Mouse (Mus musculus) brain, embryonic 14.5 days (tissue): ENCODE data around the gene Bloc1s5. TPM values are rescaled to one million over a fixed set of nuclear protein-coding genes. Genes with fewer than 3 reads are reported as not detected.

Experiments
- DNase-seq: peaks from one replicate; pipeline ENCODE4 v3.0.0-alpha.2; 2011; ENCODE audit warnings: low read depth
- CTCF ChIP-seq: fragments of 200-500 bp; IDR thresholded peaks from 2 replicates; pipeline ENCODE4 v1.5.1; 2012; ENCODE audit warnings: inconsistent platforms, mild to moderate bottlenecking, moderate library complexity, borderline replicate concordance; ENCODE audit not compliant: insufficient read depth, insufficient read length; ENCODE audit errors: extremely low read depth
- POLR2A ChIP-seq: fragments of 200-500 bp; IDR thresholded peaks from 2 replicates; pipeline ENCODE4 v1.6.1; 2012; ENCODE audit warnings: mild to moderate bottlenecking, inconsistent platforms, borderline replicate concordance; ENCODE audit not compliant: poor library complexity, insufficient read depth, insufficient read length, severe bottlenecking; ENCODE audit errors: extremely low read depth
- polyA plus RNA-seq: library from polyadenylated mRNA; depleted of rRNA; stranded (reverse); fragments of >200 nt; gene quantifications from 2 replicates; pipeline ENCODE4 v1.2.3, GENCODE M21; 2012

Gene Bloc1s5
- polyA plus RNA-seq, 1 experiment: 9.2 TPM

DNA sequence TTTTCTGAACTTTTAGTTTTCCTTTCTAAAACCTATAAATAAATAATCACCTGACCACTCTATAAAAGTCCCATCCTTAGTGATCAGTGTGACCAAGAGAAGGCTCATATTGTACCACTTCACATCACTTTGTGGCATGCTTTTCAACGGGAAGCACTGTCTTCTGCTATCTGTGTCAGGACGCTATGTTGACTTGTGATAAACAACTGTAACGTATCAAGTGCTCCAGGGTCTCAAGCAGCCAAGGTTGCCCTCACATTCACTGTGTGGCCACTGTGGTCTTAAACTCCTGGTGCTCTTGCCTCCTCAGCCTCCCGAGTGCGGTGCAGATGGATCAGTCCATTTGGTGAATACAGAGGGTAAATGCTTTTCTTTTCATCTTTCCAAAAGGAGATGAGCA lies 19.3 kb downstream of the Bloc1s5 start:
- no peak for DNase-seq
- no peak for TF ChIP-seq CTCF
- no peak for TF ChIP-seq POLR2A

DNA sequence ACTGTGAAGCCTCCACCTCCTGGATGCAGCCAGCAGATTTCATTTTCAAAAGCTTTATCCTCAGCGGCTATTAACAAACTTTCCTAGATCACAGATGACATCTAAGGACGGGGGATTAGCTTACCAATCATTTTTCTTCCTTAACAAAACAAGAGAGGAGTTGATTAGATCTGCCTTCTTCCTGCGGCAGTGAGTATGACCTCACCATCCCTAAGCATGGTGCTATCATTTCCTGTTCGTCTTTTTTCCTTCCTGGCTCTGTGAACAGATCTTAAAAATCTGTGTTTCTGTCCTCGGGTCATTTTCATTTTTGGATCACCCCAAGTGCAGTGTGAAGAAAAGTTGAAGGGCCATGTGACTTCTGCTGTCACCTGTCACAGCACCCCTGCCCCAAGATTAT lies 20.6 kb downstream of the Bloc1s5 start:
- no peak for TF ChIP-seq POLR2A
- DNase-seq: no peak

DNA sequence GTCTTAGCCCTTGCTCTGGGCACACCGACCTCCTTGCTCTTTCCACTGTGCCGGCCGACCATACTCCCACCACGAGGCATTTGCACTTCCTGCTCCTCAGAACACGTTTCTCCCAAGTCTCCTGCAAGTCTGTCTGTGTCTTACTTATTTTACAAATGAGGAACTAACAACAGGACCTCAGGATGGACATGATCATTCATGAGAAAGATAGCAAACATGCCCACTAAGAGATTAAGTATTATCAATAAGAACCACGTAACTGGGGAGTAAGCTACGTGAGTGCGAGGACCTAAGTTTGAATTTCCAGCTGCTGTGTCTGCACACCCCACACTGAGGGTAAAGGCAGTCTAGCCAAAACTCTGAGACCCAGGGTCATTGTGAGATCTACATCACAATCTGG lies 21.3 kb downstream of the Bloc1s5 start:
- no peak for TF ChIP-seq POLR2A
- no peak for TF ChIP-seq CTCF
- DNase-seq: no peak

DNA sequence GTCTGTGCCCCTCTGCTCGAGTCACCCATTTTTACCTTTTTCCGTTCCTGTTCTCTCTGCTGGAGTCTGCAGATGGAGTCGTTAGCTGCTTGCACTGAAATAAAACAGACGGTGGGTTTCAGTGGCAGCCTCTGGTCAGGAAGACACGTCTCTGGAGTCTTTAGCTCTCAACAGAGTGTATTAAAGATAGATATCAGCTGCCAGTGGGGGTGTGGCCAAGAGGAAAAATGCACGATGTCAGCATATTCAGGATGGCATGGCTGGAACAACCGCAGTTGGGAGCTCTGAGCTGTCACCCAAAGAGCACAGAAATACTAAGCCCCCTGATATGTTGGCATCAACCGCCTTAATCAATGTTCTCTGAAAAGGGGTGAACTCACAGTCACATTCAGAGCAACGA lies 22.3 kb downstream of the Bloc1s5 start:
- TF ChIP-seq CTCF (no peak), POLR2A (no peak)
- no peak for DNase-seq

DNA sequence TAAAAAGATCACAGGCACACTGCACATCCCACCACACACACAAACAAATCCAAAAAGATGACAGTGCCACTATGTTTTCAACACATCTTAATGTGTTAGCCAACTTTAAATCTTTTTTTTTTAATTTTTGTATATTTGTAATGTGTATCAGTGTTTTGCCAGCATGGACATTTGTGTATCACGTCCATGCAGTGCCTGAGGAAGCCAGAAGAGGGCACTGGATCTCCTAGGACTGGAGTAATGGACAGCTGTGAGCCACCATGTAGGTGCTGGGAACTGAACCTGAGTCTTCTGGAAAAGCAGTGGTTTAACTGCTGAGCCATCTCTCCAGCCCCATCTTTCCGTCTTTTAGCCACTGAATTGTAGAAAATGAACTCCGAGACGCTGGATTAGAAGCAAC lies 22.7 kb downstream of the Bloc1s5 start:
- TF ChIP-seq POLR2A (no peak), CTCF (peak; percentile 11; the same call in 1 of the 2 replicates)
- no peak for DNase-seq

DNA sequence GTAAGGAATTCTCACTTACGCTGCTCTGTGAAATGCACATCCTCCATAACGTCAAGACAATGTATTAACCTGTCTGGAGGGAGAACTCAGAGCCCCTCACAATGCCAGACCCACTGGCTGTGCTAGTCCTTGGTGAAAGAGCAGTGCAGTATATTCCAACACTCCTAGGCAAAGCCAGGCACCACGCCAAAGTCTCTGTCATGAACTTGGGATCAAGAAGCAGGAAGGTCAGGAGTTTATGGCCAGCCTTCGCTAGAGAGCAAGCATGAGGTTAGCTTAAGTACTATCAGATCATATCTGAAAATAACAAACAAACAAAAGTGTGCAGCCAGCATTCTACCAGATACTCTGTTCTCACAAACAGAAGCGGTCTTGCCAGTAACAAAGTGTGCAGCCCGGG lies 24.6 kb downstream of the Bloc1s5 start:
- DNase-seq: no peak
- TF ChIP-seq POLR2A (no peak), CTCF (no peak)

DNA sequence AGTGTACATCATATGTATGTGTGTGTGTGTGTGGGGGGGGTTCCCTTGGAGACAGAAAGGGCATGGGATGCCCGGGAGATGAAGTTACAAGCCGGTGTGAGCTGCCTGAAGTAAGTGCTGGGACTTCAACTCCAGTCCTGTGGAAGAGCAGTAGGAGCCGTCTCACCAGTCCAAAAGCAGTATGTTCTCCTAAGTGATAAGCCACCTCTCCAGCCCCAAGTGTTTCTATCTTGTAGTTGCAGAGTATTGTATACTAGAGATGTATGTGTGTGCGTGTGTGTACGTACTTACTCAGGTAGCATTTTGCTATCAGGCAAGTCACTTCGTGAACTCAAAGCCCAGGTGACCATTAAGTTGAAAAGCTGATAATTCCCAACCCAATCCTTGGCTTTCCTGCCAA lies 27.8 kb downstream of the Bloc1s5 start:
- TF ChIP-seq CTCF (no peak), POLR2A (no peak)
- DNase-seq: no peak

DNA sequence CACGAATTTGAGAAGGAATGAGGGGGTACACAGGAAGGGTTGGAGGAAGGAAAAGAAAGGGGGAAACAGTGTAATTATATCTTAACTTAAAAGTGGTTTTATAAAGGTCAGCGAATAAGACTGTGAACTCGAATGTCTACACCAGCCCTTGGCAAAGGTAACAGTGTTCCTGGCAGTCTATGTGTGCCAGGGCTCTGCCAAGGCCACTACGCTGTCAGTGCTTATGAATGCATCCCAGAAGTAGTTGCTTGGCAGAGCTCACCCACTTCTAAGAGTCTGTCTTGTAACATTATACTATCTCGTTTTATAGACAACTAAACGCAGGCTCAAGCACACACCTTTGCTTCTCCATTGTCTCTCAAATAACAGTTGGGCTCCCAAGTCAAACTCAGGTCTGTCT lies 29.6 kb downstream of the Bloc1s5 start:
- no peak for TF ChIP-seq CTCF
- TF ChIP-seq POLR2A: no peak
- no peak for DNase-seq

DNA sequence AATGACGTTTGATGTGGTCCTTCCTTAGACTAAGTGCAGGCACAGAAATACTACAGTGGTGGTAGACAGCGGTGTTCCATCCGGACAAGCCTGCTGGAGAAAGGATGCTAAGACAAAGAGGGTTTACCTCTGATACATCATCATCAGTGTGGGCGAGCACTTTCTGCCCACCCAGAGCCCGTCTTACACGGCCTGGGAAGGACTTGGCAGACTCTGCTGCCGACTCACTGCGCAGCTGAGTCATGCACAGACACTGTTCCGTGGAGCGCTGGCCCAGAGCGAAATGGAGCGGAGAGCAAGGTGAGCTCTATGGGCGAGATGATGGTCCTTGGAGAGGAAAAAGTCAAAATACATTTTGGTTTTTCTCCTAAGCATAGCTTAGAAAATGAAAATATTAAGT lies 31.9 kb downstream of the Bloc1s5 start:
- TF ChIP-seq POLR2A (no peak), CTCF (no peak)
- no peak for DNase-seq

DNA sequence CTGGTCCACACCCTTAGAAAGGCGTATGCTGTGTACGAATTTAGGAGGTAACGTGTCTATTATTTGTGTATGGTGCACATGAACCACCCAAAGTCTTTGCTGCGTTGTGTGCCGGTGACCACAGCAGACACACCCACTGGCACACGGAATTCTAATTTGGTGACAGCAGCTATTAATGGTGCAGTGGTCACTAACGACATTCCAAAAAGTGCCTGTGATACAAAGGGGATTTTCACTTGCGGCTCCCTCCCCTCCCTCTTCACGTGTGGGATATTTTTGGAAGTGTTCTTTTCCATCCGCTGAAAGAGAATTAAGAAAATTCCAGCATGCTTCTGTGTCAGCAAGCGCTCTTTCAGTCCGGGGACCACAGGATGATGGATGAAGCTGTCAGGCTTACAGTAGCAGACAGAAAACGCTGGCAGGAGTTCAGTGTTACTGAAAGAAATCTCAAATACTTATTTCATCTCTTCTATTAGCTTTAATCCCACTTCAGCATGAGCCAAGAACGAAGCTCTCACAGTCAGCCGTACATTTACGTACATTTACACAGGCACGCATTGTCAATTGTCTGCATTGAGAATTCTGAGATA lies 32.6 kb downstream of the Bloc1s5 start:
- TF ChIP-seq CTCF (no peak), POLR2A (no peak)
- DNase-seq: peak; percentile 43

DNA sequence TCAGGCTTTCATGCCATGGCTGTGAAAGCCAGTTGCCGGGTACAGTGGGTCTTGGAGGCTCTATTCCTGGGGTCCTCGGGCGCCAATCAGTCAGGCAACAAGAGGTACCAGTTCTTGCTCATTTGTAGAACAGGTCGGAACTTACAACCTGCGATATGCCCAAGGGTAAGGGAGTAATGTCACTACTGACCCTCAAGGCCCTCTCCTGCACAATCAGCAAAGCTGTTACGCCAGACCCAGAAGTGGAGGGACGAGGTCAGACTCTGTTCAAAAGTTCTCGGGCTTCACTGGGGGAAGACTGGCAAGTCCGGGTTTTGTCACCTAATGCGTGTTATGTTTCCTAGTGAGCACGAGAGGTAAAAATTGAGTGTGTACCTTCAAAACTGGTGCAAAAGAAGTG lies 34.1 kb downstream of the Bloc1s5 start:
- no peak for DNase-seq
- TF ChIP-seq CTCF: no peak
- TF ChIP-seq POLR2A: no peak

DNA sequence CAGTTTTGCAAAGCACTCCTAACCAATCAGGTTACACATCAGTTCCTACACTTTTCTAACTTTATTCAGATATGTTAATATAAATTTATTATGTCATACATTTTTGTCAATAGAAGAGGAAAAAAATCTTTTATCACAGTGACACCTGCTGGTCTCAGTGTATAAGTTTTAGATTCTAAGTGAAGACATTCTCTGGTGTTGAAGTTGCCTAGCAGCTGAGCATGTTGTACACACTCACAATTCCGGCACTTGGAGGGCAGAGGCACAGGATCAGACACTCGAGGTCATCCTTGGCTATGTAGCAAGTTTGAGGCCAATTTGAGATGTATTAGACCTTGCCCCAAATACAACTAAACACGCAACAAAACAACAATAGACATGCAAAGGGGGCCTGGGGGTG lies 37.8 kb downstream of the Bloc1s5 start:
- no peak for TF ChIP-seq CTCF
- no peak for TF ChIP-seq POLR2A
- peak; percentile 40 for DNase-seq

DNA sequence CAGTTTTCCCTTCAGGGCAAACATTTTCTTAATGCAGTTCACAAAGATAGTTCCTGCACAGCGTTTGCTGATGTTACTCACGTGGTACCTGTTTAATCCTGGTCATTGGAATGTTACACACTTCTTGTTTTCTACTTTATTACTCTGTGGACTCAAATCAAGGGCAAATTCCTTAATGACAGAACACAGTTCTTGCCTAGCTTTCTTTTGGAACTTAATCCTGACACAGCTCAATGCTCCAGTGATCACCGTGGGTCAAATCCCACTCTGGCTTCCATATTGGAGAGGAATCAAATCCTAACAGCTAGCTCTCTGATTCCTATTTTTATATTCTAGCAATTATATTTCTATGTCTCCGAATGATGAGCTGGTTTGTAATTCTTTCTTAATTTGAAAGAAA lies 38.4 kb downstream of the Bloc1s5 start:
- TF ChIP-seq CTCF (no peak), POLR2A (no peak)
- DNase-seq: no peak

DNA sequence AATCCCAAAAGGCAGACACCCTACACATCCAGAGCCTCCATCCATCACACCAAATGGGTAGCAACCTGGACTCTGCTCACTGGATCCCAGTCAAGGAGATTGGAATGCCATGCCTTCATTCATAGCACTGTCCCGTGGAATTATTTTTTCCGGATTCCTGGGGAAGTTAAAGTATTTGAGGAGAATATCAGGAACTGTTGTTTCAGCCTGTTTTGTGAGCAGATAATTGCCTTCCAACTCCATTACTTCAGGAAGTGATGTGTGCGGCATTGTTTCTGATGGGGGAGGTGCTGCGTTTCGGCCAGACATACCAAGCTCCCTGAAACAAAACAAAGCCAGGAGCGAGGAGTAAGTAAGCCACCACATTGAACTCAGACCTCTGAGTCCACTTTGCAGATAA lies 41.8 kb downstream of the Bloc1s5 start:
- peak; percentile 8 for DNase-seq

More for the DNA sequence above, 41.8 kb downstream of the Bloc1s5 start:
- TF ChIP-seq POLR2A (no peak), CTCF (no peak)
